Mouse (Mus musculus) lung, postnatal 36 days (tissue): ENCODE measurements around the gene P3h3.
"Not testable (repeated sequence)": the region's sequence is repeated elsewhere in the genome, so short reads cannot be mapped to it uniquely, and the experiment has no call there.

Source experiments
- DNase-seq: peaks from one replicate; pipeline ENCODE4 v3.0.0; 2022; ENCODE audit warnings: mixed read lengths

P3h3 gene

DNA sequence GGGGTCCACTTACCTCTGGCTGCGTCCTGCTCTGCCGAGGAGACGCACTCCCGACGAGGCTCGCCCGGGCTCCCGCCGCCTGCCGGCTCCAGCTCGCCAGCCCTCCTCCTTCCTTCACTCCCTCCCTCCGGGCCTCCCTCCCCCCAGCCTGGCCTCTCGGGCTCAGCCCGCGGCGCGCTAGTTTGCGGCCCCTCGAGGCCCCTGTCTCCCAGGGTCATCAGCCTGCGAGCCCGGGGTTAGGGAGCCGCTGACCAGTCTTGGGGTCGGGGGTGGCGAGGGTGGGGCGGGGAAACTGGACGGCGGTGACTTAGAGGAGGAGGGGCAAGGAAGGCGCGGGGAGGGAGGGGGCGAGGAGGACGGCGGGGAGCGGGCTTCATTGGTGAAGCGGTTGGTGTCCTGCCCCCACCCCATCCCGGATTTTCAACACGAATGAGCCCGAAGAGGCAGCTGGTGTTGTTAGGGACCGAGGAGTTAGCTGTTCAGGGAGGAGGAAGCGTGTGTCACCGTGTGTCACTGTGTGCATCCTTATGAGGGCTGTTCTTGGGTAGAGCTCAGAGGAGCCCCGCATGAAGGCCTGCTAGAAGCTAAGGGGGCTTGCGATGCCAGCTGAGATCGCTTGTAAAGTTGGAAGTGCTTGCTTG lies 6.2 kb upstream of the P3h3 start, which contains the start of gene Gpr162:
Gene Gpr162 (minus strand): TSS at position 326 of the 641 bp plus-strand sequence.
- DNase-seq, result peak; percentile 40

DNA sequence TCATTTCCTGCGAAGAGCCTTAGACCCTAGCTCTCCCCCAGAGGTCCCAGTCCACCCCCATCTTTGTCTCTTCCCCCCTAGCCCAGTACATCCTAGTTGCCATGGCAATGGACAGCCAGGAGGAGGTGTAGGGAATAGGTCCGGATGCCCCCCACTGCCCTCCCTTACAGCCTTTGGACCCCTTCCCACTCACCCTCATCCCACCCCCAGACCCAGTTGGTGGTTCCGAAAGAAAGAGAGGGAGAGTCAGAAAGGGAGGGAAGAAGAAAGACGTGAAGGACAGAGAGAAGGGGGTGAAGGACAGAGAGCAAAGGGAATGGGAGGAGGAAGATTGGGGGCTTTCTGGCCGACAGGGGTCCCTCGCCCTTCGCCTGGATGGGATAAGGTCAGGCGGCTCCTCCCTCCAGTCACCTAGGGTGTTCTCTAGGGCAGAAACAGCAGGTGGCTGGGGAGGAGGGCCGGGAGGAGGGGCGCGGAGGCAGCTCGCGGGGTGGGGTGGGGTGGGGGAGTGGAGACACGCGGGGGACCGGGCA lies 5.6 kb upstream of the P3h3 start:
- DNase-seq, result no peak

GRCm38 (mm10) chr6:124862406-124863124 lies 5.0 kb upstream of the P3h3 start:
- no peak for DNase-seq

- DNase-seq, result no peak
Observed at GRCm38 (mm10) chr6:124861802-124862201, 4.2 kb upstream of the P3h3 start.

DNA sequence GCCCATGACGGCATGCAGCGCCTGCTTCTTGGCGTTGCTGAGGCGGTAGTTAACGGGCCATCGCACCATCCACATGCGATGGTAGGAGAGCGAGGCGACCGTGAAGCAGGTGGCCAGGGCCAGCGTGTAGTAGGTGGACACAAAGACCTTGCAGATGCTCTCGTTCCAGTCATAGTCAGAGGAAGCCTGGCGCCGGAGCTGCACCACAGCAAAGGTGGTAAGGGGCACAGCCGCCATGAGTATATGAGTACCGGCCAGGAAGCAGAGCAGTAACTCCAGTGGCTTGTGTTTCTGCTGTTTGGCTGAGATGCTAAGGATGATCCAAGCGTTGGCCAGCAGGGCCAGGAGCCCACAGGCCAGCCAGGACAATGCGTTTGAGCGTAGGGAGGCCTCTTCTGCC lies 3.7 kb upstream of the P3h3 start:
- DNase-seq, result no peak

- no peak for DNase-seq
Observed at GRCm38 (mm10) chr6:124860511-124860910, 3.0 kb upstream of the P3h3 start.

DNA sequence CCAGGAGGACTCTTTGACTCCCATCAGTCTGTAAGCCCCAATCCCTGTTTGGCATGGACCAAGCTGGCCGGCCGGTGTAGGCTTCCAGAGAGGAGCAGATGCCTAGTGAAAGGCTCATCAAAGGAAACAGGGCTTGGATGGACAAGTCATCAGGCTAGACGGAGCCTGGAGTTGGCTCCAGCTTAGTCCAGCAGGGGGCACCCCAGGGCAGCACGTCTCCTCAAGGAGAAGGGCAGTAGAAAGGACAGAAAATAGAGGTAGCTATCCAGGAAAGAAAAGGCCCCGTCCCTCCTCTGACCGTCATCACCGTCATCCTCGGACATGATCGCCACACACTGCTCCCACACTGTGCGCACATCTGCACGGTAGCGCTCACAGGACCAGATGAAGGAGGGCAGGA lies 2.2 kb upstream of the P3h3 start:
- peak; percentile 89 for DNase-seq

DNA sequence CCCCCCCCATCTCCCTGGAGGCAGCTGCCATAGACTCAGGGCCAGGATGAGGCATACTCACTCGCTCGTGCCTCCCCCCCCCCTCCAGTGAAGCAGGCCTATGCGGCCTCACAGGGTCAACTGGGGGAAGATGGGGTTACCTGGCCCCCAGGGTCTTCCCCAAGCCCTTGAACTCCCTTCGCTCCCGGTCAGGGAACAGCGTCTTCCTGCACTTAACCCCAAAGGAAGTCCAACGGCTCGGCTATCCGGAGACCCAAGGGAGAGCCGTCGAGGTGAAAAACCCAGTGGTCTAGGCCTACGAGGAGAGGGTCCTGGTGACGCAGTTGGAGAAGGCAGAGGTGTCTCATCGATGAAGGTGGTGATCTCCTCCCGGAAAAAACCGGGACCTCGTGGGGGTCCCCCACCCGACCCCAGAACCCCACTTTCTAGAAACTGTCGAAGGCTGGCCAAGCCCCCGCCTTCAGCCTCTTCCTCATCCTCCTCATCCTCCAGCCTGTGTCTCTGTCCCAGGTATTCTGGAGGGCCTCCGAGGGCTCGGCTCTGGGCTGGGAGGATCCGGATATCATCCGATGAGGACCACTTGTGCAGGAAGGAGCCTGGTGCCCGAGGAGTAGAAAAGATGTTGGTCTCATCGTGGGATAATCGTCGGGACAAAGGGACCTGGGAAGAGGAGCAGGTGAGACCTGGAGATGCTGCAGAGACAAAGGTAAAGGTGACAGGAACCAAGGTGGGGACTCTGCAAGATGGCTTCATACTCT lies 1.2 kb upstream of the P3h3 start:
- DNase-seq, result no peak

DNA sequence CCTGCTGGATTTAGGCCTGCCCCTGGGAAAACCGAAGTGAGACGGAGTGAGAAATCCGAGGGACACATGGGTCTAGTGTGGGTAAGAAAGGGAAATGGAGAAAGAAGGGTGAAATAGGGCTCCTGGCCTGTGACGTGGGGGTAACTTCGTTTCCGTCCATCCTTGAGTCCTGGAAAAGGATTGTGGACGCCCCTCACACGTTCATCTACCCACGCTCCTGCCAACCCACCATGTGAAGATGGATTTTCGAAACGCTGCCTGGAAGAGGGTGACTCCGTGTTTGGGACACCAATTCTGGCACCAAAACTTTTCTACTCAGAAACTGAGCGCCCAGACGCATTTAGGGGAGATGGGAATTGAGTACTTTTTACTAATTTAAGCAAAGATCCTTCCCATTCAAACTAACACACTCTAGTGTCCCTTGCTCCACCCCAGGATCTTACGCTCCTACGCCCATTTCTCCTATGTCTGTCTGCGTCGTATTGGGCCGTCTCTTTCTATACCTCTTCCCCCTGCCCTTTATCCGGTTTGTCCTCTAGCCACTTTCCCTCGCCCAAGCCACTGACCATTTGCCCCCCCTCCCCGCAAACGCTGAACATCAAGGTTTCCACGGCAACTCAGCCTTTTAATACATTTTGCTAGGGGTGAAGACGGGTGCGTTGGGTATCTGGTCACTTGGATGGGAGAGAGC lies 433 bp upstream of the P3h3 start:
- no peak for DNase-seq

GRCm38 (mm10) chr6:124856321-124856720 lies 1.2 kb downstream of the P3h3 start:
- no peak for DNase-seq

- no peak for DNase-seq
Observed at GRCm38 (mm10) chr6:124854647-124855046, 2.9 kb downstream of the P3h3 start.

DNA sequence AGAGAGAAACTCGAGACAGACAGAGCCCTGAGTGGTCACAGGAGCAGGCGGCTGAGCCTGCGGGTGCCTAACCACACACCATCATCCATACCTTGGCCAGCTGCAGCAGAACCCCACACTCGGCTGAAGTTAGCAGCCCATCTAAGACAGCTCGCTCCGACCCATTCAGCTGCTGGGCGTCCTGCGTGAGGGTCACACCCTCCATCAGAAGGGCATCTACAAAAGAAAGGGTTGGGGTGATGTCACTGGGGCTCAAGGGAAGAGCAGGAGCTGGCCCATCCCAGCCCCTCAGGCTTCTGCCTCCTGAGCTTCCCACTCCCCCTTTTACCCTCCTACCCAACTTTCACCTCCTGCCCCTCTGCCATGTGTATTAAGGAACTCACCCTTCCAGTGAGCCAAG lies 7.0 kb downstream of the P3h3 start:
- DNase-seq, result no peak

- peak; percentile 97 for DNase-seq
Observed at GRCm38 (mm10) chr6:124847305-124847704, 10.2 kb downstream of the P3h3 start.

DNA sequence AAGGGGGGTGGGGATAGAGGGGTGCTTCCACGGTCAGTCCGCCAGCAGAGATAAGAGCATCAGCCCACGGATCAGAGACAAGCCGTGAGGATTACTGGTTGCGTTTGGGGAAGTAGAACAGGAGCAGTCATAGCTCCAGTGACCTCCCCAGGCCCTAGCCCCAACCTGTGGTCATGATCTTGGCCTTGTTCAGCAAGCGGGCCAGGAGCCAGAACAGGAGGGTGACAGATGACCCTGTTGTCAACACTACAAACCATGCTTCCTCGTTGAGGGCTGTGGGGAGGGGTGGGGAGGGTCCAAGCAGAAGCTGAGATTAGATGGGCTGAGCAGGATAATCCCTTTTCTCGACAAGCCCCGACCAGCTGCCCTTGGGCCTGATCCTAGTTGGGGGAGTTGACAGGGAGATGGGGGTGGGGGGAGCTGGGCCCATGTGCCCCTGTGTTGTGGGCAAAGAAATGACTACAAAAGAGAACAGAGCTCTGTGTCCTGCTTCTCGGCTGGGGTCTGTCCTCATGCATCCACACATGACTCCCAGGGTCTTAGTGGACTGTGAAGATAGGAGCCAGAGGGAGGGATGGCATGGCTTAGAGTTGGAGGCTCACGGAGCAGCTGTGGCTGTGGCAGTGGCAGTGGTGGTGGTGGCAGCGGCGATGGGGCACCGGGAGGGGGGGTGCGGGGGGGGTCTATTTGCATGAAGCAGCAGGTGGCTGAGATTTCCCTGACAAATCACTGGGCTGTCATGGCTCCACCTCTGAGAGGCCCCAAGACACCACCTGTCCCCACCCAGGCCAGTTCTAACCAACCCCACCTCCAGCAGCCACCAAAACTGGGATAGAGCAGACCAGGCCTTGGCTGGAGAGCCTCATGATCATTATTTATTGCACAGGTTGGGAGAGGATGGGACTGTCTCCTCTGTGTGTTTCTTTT lies 17.0 kb downstream of the P3h3 start, which contains the start of gene Gnb3:
Gene Gnb3 (minus strand): TSS at position 35 of the 927 bp plus-strand sequence.
- no peak for DNase-seq

DNA sequence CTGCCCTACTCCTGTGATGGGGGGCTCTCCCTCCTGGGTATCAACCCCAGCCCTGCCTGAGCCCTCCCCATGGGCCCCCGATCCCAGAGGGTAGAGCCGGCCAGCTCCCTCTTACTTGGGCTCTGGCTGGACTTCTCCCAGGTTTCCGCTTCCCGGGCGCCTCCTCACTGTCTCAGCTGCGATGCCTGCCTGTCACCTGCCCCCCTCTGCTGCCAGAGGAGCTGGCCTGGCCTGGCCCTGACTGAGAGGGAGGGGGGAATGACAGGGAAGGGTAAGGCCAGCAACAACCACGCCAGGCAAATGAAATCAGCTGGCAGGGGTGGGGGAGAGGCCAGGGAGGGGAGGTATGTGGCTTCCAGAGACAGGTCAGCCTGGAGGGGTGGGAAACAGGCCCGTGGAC lies 17.7 kb downstream of the P3h3 start:
- no peak for DNase-seq

DNA sequence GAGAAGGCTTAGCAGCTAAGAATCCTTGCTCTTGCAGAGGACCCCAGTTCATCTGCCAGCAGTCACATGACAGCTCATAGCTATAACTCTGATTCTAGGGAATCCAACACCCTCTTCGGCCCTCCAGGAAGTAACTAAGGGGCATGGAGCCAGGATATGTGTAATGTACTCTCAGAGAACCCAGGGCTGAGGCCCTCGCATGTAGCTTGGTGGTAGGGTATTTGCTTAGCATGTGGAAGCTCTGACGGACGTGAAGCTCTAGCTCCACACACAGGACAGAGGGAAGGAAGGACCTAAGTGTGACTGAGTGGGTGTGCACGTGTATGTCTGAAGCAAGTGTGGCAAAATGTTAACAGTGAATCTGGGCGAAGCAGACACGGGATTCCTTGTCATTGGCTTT lies 21.1 kb downstream of the P3h3 start:
- no peak for DNase-seq

- DNase-seq, result peak; percentile 61
Observed at GRCm38 (mm10) chr6:124835531-124835930, 22.0 kb downstream of the P3h3 start.

- DNase-seq, result peak; percentile 38
Observed at GRCm38 (mm10) chr6:124834512-124835081, 23.0 kb downstream of the P3h3 start.

GRCm38 (mm10) chr6:124831649-124832048 lies 25.9 kb downstream of the P3h3 start:
- no peak for DNase-seq

DNA sequence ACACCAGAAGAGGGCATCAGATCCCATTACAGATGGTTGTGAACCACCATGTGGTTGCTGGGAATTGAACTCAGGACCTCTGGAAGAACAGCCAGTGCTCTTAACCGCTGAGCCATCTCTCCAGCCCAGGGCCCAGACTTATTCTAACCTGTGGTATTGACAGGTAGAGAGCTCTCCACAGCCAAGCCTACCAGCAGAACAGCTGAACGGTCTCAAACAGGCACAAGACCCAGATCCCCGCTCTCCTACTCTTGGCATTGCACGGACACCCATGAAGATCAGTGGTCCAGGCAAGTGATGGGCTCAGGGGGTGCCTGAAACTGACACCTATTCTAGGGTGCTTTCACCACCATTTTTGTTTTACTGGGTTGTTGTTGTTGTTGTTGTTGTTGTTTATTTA lies 26.4 kb downstream of the P3h3 start:
- DNase-seq, result not testable (repeated sequence)
